Mouse (Mus musculus): ENCODE data around the gene Dtl.
A peak's percentile ranks its signal among the peaks of the same experiment; 100 is the strongest.
"Not testable (repeated sequence)": the region's sequence is repeated elsewhere in the genome, so short reads cannot be mapped to it uniquely, and the experiment has no call there.

Dtl gene

DNA sequence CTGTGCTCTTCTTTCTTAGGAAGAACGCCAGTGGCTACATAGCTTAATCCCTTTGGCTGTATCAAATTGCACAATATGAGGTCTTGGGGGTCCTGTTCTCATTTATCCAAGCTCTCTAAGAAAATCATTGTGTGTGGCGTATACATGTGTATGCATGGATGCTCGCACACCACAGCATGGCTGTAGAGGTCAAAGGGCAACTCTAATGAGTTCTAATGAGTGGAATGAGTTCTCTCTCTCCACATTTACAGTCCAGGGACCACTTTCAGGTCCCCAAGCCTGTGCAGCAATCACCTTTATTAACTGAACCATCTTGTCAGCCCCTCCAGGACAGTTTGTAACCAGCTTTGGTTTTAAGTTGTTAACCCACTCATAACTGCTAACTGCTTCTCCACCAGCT is 58.3 kb downstream of the Dtl start:
- DNase-seq = no peak

DNA sequence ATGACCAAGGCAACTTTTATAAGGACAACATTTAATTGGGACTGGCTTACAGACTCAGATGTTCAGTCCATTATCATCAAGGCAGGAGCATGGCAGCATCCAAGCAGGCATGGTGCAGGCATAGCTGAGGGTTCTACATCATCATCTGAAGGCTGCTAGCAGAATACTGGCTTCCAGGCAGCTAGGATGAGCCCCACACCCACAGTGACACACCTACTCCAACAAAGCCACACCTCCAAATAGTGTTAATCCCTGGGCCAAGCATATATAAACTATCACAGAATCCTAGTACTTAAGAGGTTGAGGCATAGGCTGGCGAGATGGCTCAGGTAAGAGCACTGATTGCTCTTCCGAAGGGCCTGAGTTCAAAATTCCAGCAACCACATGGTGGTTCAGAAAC is 59.0 kb downstream of the Dtl start:
- DNase-seq = not testable (repeated sequence)

DNA sequence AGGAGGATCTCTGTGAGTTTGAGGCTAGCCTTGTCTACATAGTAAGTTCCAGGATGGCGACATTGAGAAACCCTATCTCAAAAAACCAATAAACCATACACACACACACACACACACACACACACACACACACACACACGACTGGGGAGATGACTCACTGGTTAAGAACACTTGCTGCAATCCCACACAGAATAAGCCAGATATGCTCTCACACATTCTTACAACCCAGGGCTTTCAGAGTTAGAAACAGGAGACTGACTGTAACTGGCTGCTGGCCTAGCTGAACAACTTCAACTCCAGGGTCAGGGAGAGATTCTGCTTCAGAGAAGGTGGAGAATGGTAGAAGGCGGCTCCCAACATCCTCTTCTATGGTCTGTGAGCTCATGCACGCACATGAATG is 62.1 kb downstream of the Dtl start:
- DNase-seq = no peak

DNA sequence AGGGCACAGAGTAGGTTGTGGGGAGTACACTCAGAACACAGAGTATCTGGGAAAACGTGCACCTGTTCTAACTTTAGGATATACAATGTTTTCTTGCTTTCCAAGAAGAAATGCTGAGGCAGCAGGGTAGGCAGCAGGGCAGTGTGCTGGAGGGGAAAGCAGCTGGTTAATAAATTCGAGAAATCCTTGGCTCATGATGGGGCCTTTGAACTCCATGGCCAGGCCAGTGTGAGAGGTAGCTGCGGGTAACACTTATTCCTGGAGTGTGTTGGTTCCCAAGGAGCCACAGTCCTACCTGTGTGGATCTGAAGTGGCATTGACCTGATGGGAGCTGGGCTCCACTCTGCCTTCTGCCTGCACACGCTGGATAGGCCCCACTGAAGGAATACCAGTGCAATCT is 63.0 kb downstream of the Dtl start:
- DNase-seq = peak; percentile 50

DNA sequence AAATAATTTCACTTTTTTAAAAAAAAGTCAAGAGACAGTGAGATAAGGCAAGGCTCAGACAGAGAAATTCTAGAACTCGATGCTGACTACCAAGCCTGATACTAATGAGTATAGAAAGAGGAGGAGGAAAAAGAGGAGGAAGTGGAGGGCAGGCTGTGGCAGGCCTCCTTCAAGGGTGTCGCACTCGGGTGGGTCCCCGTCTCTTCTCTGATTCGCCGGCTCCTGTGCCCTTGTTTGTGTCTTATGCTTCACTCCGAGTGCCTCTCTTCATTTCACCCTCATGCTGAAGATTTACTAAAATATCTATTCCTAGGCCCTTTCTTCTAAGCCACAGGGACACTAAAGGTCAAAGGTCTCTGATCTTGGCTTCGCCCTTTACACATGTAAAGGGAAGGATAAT is 63.8 kb downstream of the Dtl start:
- DNase-seq = no peak

DNA sequence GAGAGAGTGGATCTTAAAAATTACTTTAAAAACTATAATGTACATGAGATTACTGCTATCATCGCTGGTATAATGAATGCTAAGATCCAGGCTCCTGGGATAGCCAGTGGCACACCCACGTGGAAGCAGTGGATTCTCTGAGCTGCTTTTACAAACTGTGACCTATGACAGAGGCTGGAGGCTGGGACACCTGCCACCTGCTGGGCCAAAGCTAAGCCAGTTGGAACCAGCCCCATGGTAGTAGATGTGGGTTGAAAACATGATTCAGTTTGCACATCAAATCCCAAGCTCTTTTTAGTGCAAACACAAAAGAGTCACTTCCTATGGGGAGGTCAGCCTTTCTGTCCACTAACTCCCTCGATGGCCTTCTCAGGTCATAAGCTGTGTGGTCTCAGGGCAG is 65.5 kb downstream of the Dtl start:
- no peak for DNase-seq

DNA sequence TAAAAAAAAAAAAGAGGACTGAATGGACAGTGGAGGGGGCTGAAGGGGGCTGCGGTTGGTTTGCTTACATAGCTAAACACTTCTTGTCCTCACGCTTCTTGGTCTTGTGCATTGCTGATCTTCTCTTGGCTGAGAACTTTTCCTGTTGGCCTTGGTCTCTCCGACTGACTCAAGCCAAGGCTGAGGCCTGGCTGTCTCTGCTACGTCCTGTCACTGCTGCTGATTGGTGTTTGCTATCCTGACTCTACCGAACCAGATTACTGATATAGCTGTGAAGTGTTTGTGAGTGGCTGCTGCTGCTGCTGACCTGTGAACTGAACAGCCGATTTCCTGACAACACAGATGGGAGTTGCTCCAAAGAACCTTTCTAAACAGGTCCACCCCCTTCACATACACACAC is 66.2 kb downstream of the Dtl start:
- DNase-seq = no peak

DNA sequence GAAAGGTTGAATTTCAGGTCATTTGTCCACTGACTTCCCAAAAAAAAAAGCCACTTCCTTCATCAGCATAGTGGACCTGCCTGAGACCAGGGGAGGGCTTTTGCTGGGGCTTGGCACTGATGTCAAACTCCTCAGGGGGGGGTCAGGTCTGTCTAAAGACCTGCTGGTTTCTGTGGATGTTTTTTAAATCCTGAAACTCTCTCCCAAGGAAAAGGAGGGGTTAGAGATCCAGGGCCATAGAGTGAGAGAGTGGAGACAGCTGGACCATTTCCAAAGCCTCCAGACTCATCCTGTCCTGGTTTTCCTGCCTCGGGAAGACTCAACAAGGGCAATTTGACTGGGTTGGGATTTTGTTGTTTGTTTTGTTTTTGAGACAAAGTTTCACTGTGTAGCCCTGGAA is 68.6 kb downstream of the Dtl start:
- DNase-seq = no peak

DNA sequence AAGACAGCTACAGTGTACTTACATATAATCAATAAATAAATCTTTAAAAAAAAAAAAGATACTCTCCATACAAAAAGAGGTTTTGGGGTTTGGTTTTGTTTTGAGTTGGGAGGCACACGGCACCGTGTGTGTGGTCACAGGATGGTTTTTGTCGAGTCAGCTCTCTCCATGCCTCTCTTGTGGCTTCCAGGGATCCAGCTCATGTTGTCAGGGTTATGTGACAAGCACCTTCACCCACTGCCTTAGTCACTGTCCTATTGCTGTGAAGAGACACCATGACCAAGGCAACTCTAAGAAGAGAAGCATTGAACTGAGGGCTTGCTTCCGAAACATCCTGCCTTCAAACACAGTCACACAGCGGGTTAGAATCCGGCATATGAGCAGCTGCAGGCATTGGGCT is 75.7 kb downstream of the Dtl start:
- no peak for DNase-seq

DNA sequence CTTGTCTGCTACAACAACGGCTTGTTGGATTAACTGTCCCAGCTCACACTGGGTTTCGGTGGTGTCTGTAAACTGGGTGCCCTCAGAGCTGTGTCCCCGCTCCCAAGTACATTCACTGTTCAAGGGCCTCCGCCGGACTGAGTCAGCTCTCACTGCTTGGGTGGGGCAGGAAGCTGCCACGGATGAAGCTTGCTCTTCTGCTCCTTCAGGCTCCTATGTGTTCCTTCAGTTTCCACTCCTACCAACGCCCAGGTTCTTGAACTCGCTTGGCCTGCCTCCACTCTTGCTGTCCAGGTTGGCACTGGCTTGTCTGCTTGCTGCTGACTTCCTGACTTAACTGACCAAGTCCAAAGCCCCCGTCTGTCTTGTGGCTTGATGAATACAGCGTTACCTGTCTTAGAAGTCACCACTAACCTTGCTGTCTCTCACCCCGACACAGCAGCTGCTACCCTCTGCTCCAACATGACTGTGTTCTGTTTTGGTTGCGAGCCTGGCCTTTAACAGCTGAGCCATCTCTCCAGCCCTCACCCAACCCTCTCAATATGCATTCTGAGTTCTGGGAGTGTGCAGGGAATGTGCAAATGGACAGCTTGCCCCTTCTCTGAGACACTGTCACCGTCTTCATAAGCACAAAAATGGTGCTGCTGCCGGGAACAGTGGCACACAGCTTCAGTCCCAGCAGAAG is 76.9 kb downstream of the Dtl start:
- DNase-seq = no peak

DNA sequence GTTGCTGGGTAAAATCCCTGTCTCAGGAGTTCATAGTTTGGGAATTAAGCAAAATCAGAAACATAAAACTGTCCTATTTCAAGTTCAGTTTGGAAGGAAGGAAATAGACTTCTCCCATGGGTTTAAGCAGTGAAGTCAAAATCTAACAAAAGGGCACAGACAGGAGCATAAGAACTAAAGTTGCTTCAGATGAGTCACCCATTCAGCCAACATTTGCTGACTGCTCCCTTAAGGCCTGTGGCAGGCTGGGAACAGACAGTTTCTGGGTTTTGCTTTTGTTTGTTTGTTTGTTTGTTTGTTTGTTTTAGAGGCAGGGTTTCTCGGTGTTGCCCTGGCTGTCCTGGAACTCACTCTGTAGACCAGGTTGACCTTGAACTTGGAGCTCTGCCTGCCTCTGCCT is 78.7 kb downstream of the Dtl start:
- no peak for DNase-seq

DNA sequence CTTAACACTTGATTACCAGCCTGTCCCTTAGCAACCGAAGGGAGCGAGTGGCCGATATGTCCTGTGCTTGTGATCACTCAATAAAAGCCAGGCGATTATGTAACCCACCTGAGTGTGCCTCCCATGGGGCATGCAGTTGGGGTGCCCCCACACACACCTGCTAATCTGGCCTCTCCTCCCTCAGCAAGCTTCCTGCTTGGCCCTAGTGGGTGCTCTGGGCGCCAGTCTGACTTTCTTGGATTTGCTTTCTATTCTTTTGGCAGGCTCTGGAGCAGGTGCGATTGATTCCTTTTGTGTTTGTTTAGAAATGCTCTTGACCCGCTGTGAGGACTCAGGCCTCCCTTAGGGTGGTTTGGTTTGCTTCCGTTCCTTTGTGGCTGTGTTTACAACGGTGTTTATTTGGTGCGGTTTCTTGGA is 80.3 kb downstream of the Dtl start:
- peak; percentile 13 for DNase-seq

DNA sequence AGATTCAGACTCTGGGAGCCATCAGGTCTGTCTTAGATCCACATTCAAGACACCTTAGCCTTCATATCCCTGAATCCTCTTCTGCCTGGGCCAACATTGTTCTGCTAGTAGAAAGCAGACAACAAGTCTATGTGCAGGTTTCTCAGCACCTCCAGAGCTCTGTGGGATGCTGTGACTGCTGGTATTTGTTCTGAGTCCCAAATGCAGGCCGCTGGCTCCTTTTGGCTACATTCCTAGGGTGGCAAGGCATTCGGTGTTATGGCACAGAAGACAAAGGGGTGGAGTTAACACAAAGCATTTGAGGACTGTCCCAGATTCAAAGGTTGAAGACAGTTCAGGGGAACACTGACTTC is 81.1 kb downstream of the Dtl start:
- DNase-seq = no peak

DNA sequence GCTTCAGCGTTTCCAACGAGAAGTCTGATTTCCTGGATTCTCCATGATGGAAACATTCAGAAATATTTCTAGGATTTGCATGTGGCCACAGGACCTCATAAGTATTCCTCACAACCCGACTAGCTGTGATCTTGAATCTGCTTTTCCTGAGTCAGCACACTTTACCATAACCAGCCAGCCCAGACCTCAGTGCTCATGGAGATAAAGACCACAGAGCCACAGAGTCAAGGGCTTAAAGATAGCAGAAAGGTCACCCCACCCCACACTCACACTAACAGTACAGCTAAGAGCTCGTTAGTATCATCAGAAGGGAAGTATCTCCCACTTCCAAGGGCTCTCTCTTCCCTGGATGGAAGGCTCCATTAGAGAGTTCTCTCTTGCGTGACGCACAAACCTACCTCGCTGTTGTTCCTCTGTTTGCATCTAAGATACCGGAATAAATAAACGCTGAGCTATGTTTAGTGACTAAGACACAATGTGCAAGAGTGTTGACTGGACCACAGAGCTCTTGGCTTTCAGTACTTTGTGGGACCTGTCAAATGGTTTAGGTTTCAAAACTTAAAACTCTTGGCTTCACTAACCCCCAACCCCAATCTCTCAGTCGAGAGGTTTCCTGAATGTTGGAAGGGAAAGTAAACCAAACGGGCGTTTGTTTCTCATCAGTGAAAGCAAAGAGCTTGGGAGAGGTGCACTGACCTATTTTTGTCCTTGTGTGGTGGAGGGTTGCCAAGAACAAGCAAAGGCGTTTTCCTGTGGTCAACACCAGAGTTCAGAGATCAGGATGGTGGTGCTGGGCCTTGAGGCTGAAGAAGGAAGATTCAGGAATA is 81.7 kb downstream of the Dtl start:
- DNase-seq = peak; percentile 63

DNA sequence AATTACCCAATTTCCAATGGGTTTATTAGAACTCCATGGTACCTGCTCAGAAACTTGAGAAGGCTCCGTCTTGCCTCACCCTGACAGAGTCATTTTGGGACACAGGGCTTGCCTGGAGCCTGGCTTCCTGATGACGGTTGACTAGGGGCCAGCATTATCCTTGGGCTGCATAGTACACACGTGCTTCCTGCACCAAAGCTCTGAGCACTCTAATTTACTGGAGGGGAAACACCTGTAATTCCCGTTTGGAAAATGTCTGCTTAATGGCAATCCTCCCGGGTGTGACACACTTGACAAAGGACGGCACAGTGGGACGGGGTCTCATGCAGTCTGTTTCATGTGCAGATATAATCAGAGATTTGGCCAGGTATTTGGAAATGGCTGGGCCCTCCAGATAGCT is 84.9 kb downstream of the Dtl start:
- DNase-seq = peak; percentile 20
